ENCODE assay signal across 8 mouse cellular contexts in genomic region chr10:39557851-39558250, GRCm38 (mm10). TPM values are rescaled to one million over a fixed set of nuclear protein-coding genes. Genes with fewer than 3 reads are reported as not detected.
DNase-seq lines count a peak whose midpoint lies in the region; ATAC-seq lines count a peak whose summit lies in the region.

No protein-coding gene starts in this region.

- H3K36me3 ChIP-seq in embryonic facial prominence, embryonic 12.5 days = peaks cover 4% of the 10 kb centered on the region; the same call in 1 of the 2 replicates
- H3K36me3 ChIP-seq in hindbrain, embryonic 10.5 days = peaks cover 12% of the 10 kb centered on the region
- H3K36me3 ChIP-seq in limb, embryonic 12.5 days = no peaks in the 10 kb centered on the region
- H3K36me3 ChIP-seq in neural tube, embryonic 15.5 days = 0 out of 2 replicates have a peak, but pooled peaks cover 5% of the 10 kb centered on the region

- WGBS in embryonic facial prominence, embryonic 12.5 days = 41% methylated on average over 7 of the region's 7 CpGs
- 57% methylated on average over 7 of the region's 7 CpGs for WGBS in hindbrain, embryonic 10.5 days
- 67% methylated on average over 7 of the region's 7 CpGs for WGBS in limb, embryonic 12.5 days
- WGBS in neural tube, embryonic 15.5 days = 59% methylated on average over 7 of the region's 7 CpGs

- ATAC-seq in embryonic facial prominence, embryonic 12.5 days (ENCODE audit: insufficient number of reproducible peaks, insufficient read depth, low FRiP score, low TSS enrichment) = no peak
- no peak for ATAC-seq in limb, embryonic 12.5 days (ENCODE audit: insufficient number of reproducible peaks, insufficient read depth, low FRiP score, low TSS enrichment, low read depth)
- ATAC-seq in neural tube, embryonic 15.5 days (ENCODE audit: low FRiP score) = no peak; the same call in 1 of the 2 replicates

- DNase-seq in adrenal gland, adult 18-20 months (ENCODE audit: low spot score in 2 of 2) = peak; percentile 43 to 50
- DNase-seq in hindbrain, embryonic 10.5 days (ENCODE audit: low spot score) = no peak
- no peak for DNase-seq in right cerebral cortex, postnatal 4 days
- DNase-seq in thymus, postnatal 14 days = no peak
- no peak for DNase-seq in frontal cortex, postnatal 14 days (ENCODE audit: low spot score in 2 of 2)

- no peaks in the 10 kb centered on the region for H3K27me3 ChIP-seq in embryonic facial prominence, embryonic 12.5 days
- H3K27me3 ChIP-seq in hindbrain, embryonic 10.5 days (ENCODE audit: insufficient read depth, poor library complexity, severe bottlenecking) = no peaks in the 10 kb centered on the region
- H3K27me3 ChIP-seq in limb, embryonic 12.5 days = no peaks in the 10 kb centered on the region
- no peaks in the 10 kb centered on the region for H3K27me3 ChIP-seq in neural tube, embryonic 15.5 days (replicated peaks)

- H3K4me3 ChIP-seq in embryonic facial prominence, embryonic 12.5 days = no peak overlapping the region
- no peak overlapping the region for H3K4me3 ChIP-seq in hindbrain, embryonic 10.5 days
- H3K4me3 ChIP-seq in limb, embryonic 12.5 days (replicated peaks) = no peak overlapping the region
- no peak overlapping the region for H3K4me3 ChIP-seq in neural tube, embryonic 15.5 days (replicated peaks)

- no peaks in the 10 kb centered on the region for H3K9me3 ChIP-seq in embryonic facial prominence, embryonic 12.5 days
- no peaks in the 10 kb centered on the region for H3K9me3 ChIP-seq in hindbrain, embryonic 10.5 days
- H3K9me3 ChIP-seq in limb, embryonic 12.5 days = no peaks in the 10 kb centered on the region
- no peaks in the 10 kb centered on the region for H3K9me3 ChIP-seq in neural tube, embryonic 15.5 days (replicated peaks)

- no peak overlapping the region for H3K9ac ChIP-seq in embryonic facial prominence, embryonic 12.5 days
- H3K9ac ChIP-seq in limb, embryonic 12.5 days (replicated peaks) = no peak overlapping the region
- peak overlapping the region; percentile 43; the same call in 1 of the 2 replicates for H3K9ac ChIP-seq in neural tube, embryonic 15.5 days (replicated peaks)

- no peak overlapping the region for H3K4me2 ChIP-seq in embryonic facial prominence, embryonic 12.5 days (replicated peaks)
- H3K4me2 ChIP-seq in limb, embryonic 12.5 days = no peak overlapping the region
- no peak overlapping the region for H3K4me2 ChIP-seq in neural tube, embryonic 15.5 days

- peak overlapping the region; percentile 58 for H3K27ac ChIP-seq in embryonic facial prominence, embryonic 12.5 days
- peak overlapping the region; percentile 79 for H3K27ac ChIP-seq in hindbrain, embryonic 10.5 days
- H3K27ac ChIP-seq in limb, embryonic 12.5 days = 0 out of 2 replicates have a peak overlapping the region, but pooled peaks have one; percentile 47
- H3K27ac ChIP-seq in neural tube, embryonic 15.5 days (replicated peaks) = peak overlapping the region; percentile 80

- peaks cover 53% of the 10 kb centered on the region for H3K4me1 ChIP-seq in embryonic facial prominence, embryonic 12.5 days
- peaks cover 94% of the 10 kb centered on the region for H3K4me1 ChIP-seq in hindbrain, embryonic 10.5 days (replicated peaks)
- peaks cover 65% of the 10 kb centered on the region for H3K4me1 ChIP-seq in limb, embryonic 12.5 days (replicated peaks)
- peaks cover 74% of the 10 kb centered on the region for H3K4me1 ChIP-seq in neural tube, embryonic 15.5 days

RNA-seq across cellular contexts. Expression of gene Traf3ip2, which starts 54.9 kb away (rescaled TPM):
- total RNA-seq in adrenal gland, adult 18-20 months (2021) = 10 to 100 TPM; 10.6 to 15.0 TPM
- polyA plus RNA-seq in embryonic facial prominence, embryonic 12.5 days (2016; fragmentation: Nextera tagmentation; extraction: Ambion mirVana) = 11.4 and 12.4 TPM in 2 replicates
- 8.3 and 8.8 TPM in 2 replicates for polyA plus RNA-seq in hindbrain, embryonic 10.5 days (2016; fragmentation: Nextera tagmentation; extraction: Ambion mirVana)
- polyA plus RNA-seq in limb, embryonic 12.5 days (2016; fragmentation: Nextera tagmentation; extraction: Ambion mirVana) = 4.9 and 6.1 TPM in 2 replicates
- polyA plus RNA-seq in neural tube, embryonic 15.5 days (2015; fragmentation: Nextera tagmentation; extraction: Ambion mirVana) = 3.8 and 9.4 TPM in 2 replicates

Comparison
In these comparisons a context has a peak if more than half of its experiments do, and no peak if none do; other contexts are left out.
1. DNase-seq: peak in adrenal gland, adult 18-20 months (2 of 2); none in hindbrain, embryonic 10.5 days (single experiment), right cerebral cortex, postnatal 4 days (single experiment), thymus, postnatal 14 days (single experiment) and frontal cortex, postnatal 14 days (0 of 2).
2. Peak in every context shown above with its lines, with median percentiles within 50 percentile points of each other: H3K27ac ChIP-seq.